Mouse (Mus musculus) G1E-ER4 (cell line): ENCODE data around the gene Crb2. TPM values are rescaled to one million over a fixed set of nuclear protein-coding genes. Genes with fewer than 3 reads are reported as not detected.

Experiments used
- GATA1 ChIP-seq: IDR thresholded peaks from one replicate; pipeline ENCODE4 v1.8.0; 2012; ENCODE audit warnings: low read length, inconsistent platforms
- polyA plus RNA-seq: library from polyadenylated mRNA; stranded (reverse); fragments of >175 nt; gene quantifications from 2 replicates; pipeline ENCODE4 v1.2.3, GENCODE M21; 2012

Gene Crb2
- polyA plus RNA-seq, 1 experiment, result not detected

- TF ChIP-seq GATA1, result no peak
Observed at GRCm38 (mm10) chr2:37780270-37780929, 4.4 kb downstream of the Crb2 start.

GRCm38 (mm10) chr2:37781421-37781820 lies 5.4 kb downstream of the Crb2 start:
- TF ChIP-seq GATA1, result no peak

GRCm38 (mm10) chr2:37782002-37782401 lies 6.0 kb downstream of the Crb2 start:
- no peak for TF ChIP-seq GATA1

- no peak for TF ChIP-seq GATA1
Observed at GRCm38 (mm10) chr2:37784473-37784872, 8.4 kb downstream of the Crb2 start.

GRCm38 (mm10) chr2:37786461-37786860 lies 10.4 kb downstream of the Crb2 start:
- TF ChIP-seq GATA1, result no peak

GRCm38 (mm10) chr2:37788176-37788962 lies 12.3 kb downstream of the Crb2 start:
- no peak for TF ChIP-seq GATA1

GRCm38 (mm10) chr2:37789029-37789428 lies 13.0 kb downstream of the Crb2 start:
- no peak for TF ChIP-seq GATA1

GRCm38 (mm10) chr2:37789995-37790394 lies 13.9 kb downstream of the Crb2 start:
- TF ChIP-seq GATA1, result no peak

GRCm38 (mm10) chr2:37790738-37791137 lies 14.7 kb downstream of the Crb2 start:
- no peak for TF ChIP-seq GATA1

GRCm38 (mm10) chr2:37791340-37791739 lies 15.3 kb downstream of the Crb2 start:
- TF ChIP-seq GATA1, result no peak

GRCm38 (mm10) chr2:37796021-37796420 lies 20.0 kb downstream of the Crb2 start:
- TF ChIP-seq GATA1, result no peak

- no peak for TF ChIP-seq GATA1
Observed at GRCm38 (mm10) chr2:37797046-37797445, 21.0 kb downstream of the Crb2 start.

- no peak for TF ChIP-seq GATA1
Observed at GRCm38 (mm10) chr2:37799137-37799536, 23.1 kb downstream of the Crb2 start.

GRCm38 (mm10) chr2:37801687-37802086 lies 25.6 kb downstream of the Crb2 start:
- TF ChIP-seq GATA1, result no peak

- TF ChIP-seq GATA1, result no peak
Observed at GRCm38 (mm10) chr2:37802610-37803212, 26.7 kb downstream of the Crb2 start.

GRCm38 (mm10) chr2:37811682-37812081 lies 35.6 kb downstream of the Crb2 start:
- TF ChIP-seq GATA1, result no peak
